Mouse (Mus musculus): Measurements from ENCODE around the gene Gimd1. TPM values are rescaled to one million over a fixed set of nuclear protein-coding genes. Genes with fewer than 3 reads are reported as not detected.
A peak's percentile ranks its signal among the peaks of the same experiment; 100 is the strongest.

Gimd1 gene
- polyA plus RNA-seq, 1 experiment from 2014 or later: 4.4 TPM

DNA sequence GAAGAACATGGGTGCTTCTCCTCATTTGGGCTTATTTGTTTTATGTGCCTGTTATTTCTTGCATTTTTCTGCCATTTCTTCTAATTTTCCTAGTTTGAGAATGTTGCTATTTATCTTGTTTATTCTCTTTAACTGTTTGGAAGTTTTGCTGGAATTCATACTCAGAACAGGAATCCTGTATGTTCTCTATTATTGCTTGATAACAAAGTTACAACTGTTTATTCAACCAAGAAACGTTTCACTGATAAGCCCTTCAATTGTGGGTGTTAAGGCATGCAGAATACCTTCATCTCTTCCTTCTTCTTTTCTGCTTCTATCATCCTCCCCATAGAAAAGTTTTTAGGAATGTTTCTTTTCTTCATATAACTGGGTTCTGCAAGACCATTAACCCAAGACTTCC, 17.2 kb downstream of the Gimd1 start:
- Histone ChIP-seq H3K36me3 (replicated peaks) (no peaks in the 10 kb centered on the region), H3K27ac (replicated peaks) (no peak overlapping the region), H3K4me3 (replicated peaks) (no peak overlapping the region), H3K27me3 (no peaks in the 10 kb centered on the region), H3K4me2 (no peak overlapping the region), H3K9ac (no peak overlapping the region), H3K4me1 (replicated peaks) (no peaks in the 10 kb centered on the region), H3K9me3 (replicated peaks) (no peaks in the 10 kb centered on the region)
- WGBS (ENCODE audit: insufficient replicate concordance): 27% methylated on average over 1 of the region's 1 CpGs
- no peak for ATAC-seq (ENCODE audit: insufficient read depth)

DNA sequence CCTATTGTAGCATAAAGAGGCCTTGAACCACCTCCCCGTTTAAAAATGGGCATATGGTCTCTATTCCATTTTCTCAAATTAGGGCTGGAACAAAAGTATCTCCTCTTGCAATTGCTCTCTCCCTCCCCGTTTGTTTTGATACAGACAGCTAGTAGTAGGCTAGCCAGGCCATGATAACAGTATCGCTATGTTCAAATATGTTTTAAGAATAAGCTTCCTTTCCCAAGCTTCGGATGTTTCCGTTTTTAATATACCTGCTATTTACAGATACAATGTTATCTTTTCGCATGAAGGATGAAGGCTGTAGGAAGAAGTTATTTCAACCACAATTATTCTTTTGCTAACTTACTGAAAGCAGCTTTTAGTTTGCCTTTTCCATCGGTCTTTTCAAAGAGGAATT, 19.7 kb downstream of the Gimd1 start:
- no peaks in the 10 kb centered on the region for H3K27me3 ChIP-seq
- H3K4me3 ChIP-seq (replicated peaks): no peak overlapping the region
- H3K27ac ChIP-seq (replicated peaks): no peak overlapping the region
- H3K9ac ChIP-seq: no peak overlapping the region
- H3K9me3 ChIP-seq (replicated peaks): no peaks in the 10 kb centered on the region
- H3K4me1 ChIP-seq (replicated peaks): no peaks in the 10 kb centered on the region
- WGBS (ENCODE audit: insufficient replicate concordance): 61% methylated on average over 7 of the region's 7 CpGs
- no peaks in the 10 kb centered on the region for H3K36me3 ChIP-seq (replicated peaks)
- no peak for ATAC-seq (ENCODE audit: insufficient read depth)
- no peak overlapping the region for H3K4me2 ChIP-seq

DNA sequence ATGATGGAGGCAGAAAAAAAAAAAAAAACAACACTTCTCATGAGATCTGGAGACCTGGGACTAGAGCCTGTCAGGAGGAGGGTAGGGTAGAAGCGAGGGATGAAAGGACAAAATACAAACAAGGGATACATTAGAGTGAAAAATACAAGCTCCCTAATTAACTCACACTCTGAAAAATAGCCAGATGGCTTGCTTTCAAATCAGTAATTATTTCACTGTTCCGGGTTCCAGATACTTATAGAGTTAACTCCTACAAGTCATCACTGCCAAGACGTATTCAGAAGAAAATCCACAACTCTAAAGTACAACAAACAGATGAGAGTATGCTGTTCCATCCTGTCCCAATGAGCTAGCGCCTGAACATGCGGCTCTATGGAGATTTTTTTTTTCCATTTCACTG, 20.6 kb downstream of the Gimd1 start:
- Histone ChIP-seq H3K27me3 (no peaks in the 10 kb centered on the region), H3K4me2 (no peak overlapping the region), H3K9me3 (replicated peaks) (no peaks in the 10 kb centered on the region), H3K9ac (no peak overlapping the region), H3K4me1 (replicated peaks) (no peaks in the 10 kb centered on the region), H3K36me3 (replicated peaks) (no peaks in the 10 kb centered on the region), H3K4me3 (replicated peaks) (no peak overlapping the region), H3K27ac (replicated peaks) (no peak overlapping the region)
- no peak for ATAC-seq (ENCODE audit: insufficient read depth)
- WGBS (ENCODE audit: insufficient replicate concordance): 66% methylated on average over 5 of the region's 5 CpGs

DNA sequence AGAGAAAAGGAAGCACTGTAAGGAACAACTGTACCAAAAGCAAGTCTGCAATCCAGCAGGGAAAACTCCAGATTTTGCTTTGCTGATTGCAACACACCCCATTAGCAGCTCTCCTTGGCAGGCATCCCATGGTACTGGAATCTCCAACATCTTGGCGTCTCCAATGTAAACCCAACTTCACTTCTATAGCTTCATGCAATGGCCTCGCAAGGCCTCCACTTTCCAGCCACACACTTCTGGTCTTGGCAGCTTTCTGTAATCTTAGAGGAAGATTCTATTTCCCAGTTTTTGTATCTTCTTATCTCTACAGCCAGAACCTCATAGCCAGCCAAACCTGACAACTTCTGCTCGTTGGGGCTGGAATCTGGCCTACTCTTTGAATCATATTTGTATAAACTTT, 22.2 kb downstream of the Gimd1 start:
- Histone ChIP-seq H3K4me3 (replicated peaks) (no peak overlapping the region), H3K9ac (no peak overlapping the region), H3K36me3 (replicated peaks) (no peaks in the 10 kb centered on the region), H3K9me3 (replicated peaks) (no peaks in the 10 kb centered on the region), H3K4me2 (no peak overlapping the region), H3K27ac (replicated peaks) (no peak overlapping the region), H3K4me1 (replicated peaks) (no peaks in the 10 kb centered on the region), H3K27me3 (no peaks in the 10 kb centered on the region)
- no peak for ATAC-seq (ENCODE audit: insufficient read depth)
- 60% methylated on average over 3 of the region's 3 CpGs for WGBS (ENCODE audit: insufficient replicate concordance)

DNA sequence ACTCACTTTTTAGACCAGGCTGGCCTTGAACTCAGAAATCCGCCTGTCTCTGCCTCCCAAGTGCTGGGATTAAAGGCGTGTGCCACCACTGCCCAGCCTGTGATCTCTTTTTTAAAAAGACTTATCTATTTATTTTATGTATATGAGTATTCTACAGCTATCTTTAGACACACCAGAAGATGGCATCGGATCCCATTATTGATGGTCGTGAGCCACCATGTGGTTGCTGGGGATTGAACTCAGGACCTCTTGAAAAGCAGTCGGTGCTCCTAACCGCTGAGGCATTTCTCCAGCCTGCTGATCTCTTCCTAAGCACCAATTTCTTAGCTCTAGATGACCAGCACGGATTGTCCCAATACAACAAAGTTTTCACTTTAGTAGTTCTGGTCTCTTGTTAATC, 24.3 kb downstream of the Gimd1 start:
- H3K4me1 ChIP-seq (replicated peaks): no peaks in the 10 kb centered on the region
- no peaks in the 10 kb centered on the region for H3K27me3 ChIP-seq
- H3K9me3 ChIP-seq (replicated peaks): no peaks in the 10 kb centered on the region
- H3K9ac ChIP-seq: no peak overlapping the region
- 73% methylated on average over 7 of the region's 7 CpGs for WGBS (ENCODE audit: insufficient replicate concordance)
- ATAC-seq (ENCODE audit: insufficient read depth): no peak
- H3K27ac ChIP-seq (replicated peaks): no peak overlapping the region
- H3K4me2 ChIP-seq: no peak overlapping the region
- no peak overlapping the region for H3K4me3 ChIP-seq (replicated peaks)
- peaks cover 6% of the 10 kb centered on the region for H3K36me3 ChIP-seq (replicated peaks)

DNA sequence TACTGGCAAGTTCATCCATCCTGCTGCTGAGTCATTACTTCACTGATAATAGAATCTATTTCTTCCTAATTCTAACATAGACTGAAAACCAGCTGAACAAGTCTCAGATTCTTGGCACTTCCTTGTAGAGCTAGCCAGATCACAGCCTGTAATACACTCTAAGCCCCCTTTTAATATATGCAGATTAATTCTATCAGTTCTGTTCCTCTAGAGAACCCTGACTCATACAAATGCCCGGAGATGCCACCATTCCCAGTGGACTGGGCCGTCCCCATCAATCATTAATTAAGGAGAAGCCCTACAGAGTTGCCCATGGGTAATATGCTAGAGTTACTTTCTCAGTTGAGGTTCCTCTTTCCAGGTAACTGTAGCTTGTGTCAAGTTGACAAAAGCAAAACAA, 26.3 kb downstream of the Gimd1 start:
- H3K9me3 ChIP-seq (replicated peaks): no peaks in the 10 kb centered on the region
- H3K27me3 ChIP-seq: no peaks in the 10 kb centered on the region
- no peak overlapping the region for H3K27ac ChIP-seq (replicated peaks)
- H3K4me2 ChIP-seq: no peak overlapping the region
- peaks cover 24% of the 10 kb centered on the region for H3K36me3 ChIP-seq (replicated peaks)
- no peak for ATAC-seq (ENCODE audit: insufficient read depth)
- H3K4me3 ChIP-seq (replicated peaks): no peak overlapping the region
- H3K9ac ChIP-seq: no peak overlapping the region
- no peaks in the 10 kb centered on the region for H3K4me1 ChIP-seq (replicated peaks)
- 76% methylated on average over 2 of the region's 2 CpGs for WGBS (ENCODE audit: insufficient replicate concordance)

DNA sequence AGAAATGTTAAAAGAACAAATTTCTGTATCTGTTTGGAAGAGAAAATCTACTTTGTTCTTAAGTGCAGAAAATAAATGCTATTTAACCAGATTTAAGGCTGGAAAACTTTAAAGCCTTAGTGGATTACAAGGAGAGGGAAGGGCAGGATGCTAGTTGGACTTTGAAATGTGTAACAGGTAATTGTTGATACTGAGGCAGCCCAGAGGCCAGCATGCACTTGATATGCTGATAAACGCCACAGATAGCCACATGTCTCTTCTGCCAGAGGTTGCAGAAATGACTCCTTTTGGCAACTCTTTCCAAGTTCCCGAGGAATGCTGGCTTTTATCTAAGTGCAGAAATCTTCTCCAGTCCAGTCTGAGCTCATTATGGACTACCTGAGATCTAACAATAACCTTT, 47.9 kb downstream of the Gimd1 start:
- no peak overlapping the region for H3K9ac ChIP-seq
- H3K36me3 ChIP-seq (replicated peaks): peaks cover 17% of the 10 kb centered on the region
- no peak overlapping the region for H3K27ac ChIP-seq (replicated peaks)
- H3K27me3 ChIP-seq: no peaks in the 10 kb centered on the region
- peaks cover 1% of the 10 kb centered on the region for H3K4me1 ChIP-seq (replicated peaks)
- no peaks in the 10 kb centered on the region for H3K9me3 ChIP-seq (replicated peaks)
- WGBS (ENCODE audit: insufficient replicate concordance): 41% methylated on average over 2 of the region's 2 CpGs
- no peak overlapping the region for H3K4me2 ChIP-seq
- no peak overlapping the region for H3K4me3 ChIP-seq (replicated peaks)
- ATAC-seq (ENCODE audit: insufficient read depth): no peak

DNA sequence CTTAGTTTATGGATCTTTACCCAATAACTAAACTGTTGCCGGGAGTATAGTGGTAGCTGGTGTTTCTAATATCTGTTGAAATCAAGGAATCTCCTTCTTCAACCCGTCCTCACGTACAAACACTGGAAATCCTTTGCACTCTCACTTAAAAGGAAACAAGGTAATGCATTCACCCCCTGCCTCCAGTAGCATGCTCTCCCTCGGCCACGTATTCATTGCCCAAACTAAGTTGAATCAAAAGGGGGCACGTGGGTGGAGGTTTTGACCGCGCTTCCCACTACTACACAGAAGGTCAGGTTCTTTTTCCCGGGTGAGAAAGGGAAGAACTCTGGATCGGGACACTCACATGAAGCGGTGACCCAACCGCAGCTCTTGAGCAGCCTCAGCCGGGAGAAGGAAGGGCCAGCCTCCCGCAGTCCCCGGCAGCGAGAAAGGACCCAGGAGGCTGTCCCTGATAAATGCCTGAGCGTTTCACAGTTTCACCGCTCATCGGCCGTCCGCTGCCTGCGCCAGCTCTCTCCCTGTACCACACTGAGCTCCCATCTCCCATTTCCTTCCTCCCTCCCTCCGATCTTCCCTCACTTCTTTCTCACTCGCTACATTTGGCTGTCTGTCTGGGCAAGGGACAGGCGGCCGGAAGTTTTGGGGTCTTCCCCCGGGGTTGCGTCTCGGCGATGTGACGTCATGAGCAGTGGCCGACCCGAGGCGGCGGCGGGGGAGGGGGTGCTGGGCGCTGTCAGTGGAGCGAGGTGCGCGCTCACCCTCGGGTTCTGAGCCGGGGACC, 54.0 kb downstream of the Gimd1 start, which contains the start of gene Tbck:
Gene Tbck (plus strand): TSS at position 698 of the 784 bp plus-strand sequence.
- Histone ChIP-seq H3K4me3 (replicated peaks) (peak within 1 kb of the TSS; percentile 89), H3K9ac (peak within 1 kb of the TSS; percentile 78), H3K4me1 (replicated peaks) (peaks cover 16% of the 10 kb centered on the region), H3K27me3 (no peaks in the 10 kb centered on the region), H3K27ac (replicated peaks) (peak within 1 kb of the TSS; percentile 89), H3K4me2 (peak within 1 kb of the TSS; percentile 67), H3K36me3 (replicated peaks) (peaks cover 4% of the 10 kb centered on the region; the same call in 1 of the 2 replicates), H3K9me3 (replicated peaks) (no peaks in the 10 kb centered on the region)
- under 1% methylated on average over 42 of the region's 42 CpGs for WGBS (ENCODE audit: insufficient replicate concordance)
- ATAC-seq (ENCODE audit: insufficient read depth): peak; percentile 96

DNA sequence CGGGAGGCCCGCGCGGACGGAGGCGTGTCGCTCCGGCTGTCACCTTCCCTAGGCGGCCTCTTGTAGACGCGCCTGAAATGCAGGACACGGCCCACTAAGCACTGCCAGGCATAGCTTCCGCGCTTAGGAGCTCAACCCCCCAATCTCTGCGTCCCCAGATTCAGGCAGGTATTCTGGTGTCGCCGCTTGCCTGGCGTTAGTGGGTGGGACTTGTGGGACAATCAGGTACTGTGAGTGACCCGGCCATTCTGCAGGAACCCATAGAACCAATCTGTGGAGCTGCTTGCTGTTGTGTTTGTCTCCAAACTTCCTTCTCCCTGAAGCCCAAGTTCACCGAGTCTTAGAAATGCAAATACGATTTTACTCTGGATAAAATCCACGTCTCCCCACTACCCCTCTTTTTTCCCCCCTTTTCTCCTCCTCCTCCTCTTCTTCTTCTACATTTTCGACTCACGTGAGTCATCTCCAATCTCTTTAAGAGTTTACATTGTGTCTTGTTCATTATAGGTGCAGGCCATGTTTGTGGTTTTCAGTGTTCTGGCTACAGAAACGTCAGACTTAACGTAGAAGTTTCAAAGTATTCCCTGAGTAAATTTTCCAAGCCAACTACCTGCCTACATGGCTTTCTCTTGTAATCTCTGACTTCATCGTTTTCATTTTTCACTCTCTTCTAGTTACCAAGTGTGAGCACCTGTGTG, 54.8 kb downstream of the Gimd1 start, which contains the start of gene Aimp1:
Gene Aimp1 (minus strand): TSS at position 140 of the 698 bp plus-strand sequence.
- peaks cover 16% of the 10 kb centered on the region for H3K4me1 ChIP-seq (replicated peaks)
- H3K27me3 ChIP-seq: no peaks in the 10 kb centered on the region
- peak within 1 kb of the TSS; percentile 89 for H3K4me3 ChIP-seq (replicated peaks)
- peaks cover 4% of the 10 kb centered on the region; the same call in 1 of the 2 replicates for H3K36me3 ChIP-seq (replicated peaks)
- peak within 1 kb of the TSS; percentile 67 for H3K4me2 ChIP-seq
- peak within 1 kb of the TSS; percentile 89 for H3K27ac ChIP-seq (replicated peaks)
- peak within 1 kb of the TSS; percentile 78 for H3K9ac ChIP-seq
- H3K9me3 ChIP-seq (replicated peaks): no peaks in the 10 kb centered on the region
- no peak for ATAC-seq (ENCODE audit: insufficient read depth)
- 1% methylated on average over 27 of the region's 27 CpGs for WGBS (ENCODE audit: insufficient replicate concordance)
